Mouse (Mus musculus): ENCODE data around the gene Olfr889.
"Not testable (repeated sequence)": the region's sequence is repeated elsewhere in the genome, so short reads cannot be mapped to it uniquely, and the experiment has no call there.

Gene Olfr889

GRCm38 (mm10) chr9:38114898-38115297 is at the start of gene Olfr889:
Gene Olfr889, plus strand, starts transcription at chr9:38115198.
- no peak for DNase-seq

- DNase-seq = no peak
Measured at GRCm38 (mm10) chr9:38083772-38084171, 31.2 kb upstream of the Olfr889 start, which contains the start of gene Olfr887. Gene Olfr887, plus strand, starts transcription at chr9:38084072.

- DNase-seq = no peak
Measured at GRCm38 (mm10) chr9:38107828-38108227, 7.2 kb upstream of the Olfr889 start, which contains the start of gene Olfr888. Gene Olfr888, plus strand, starts transcription at chr9:38108128.

- DNase-seq = no peak
Measured at GRCm38 (mm10) chr9:38142217-38142616, 27.2 kb downstream of the Olfr889 start, which contains the start of gene Olfr890. Gene Olfr890, plus strand, starts transcription at chr9:38142517.

GRCm38 (mm10) chr9:38168341-38168740 is 53.3 kb downstream of the Olfr889 start:
- DNase-seq = not testable (repeated sequence)

Measured in kidney, postnatal 25 days (tissue).